Mouse (Mus musculus): ENCODE measurements at regions not wholly inside any gene's neighbourhood (a gene's known extent, or its start where the extent isn't known, plus 50 kb on each side); places are given as distances from the start of the nearest gene placed in this dataset.

DNA sequence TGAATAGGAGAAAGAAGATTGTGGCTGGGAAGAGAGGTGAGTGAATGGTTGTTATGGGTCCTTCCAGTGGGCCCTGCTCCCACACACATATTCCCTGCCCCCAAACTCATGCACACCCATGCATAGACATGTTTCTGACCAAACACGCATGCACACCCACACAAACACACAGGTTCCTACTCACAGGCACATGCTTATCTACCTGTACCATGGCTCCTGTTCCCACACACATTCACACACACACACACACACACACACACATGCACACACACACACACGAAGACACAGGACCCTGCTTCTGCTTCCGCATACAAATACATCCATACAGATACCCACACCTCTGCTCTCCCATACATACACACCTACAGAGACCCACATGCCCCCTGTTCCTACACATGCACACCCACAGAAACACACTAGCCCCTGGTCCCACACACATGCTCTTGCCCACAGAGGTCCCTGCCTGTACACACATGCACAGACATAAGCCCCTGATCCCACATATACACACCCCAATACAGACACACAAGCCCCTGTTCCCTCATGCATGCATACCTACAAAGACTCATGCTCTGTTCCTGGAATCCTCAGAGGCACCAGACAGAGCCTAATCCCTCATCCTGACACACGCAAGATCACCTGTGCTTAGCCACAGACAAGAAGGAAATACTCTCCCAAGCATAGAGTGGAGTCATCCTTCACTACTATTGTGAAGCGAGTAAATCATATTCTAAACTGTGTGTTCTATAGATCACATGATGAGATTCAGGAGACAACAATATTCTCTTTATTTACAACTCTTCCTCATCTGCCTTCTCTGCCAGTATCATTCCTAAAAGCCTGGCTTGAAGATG lies 100.1 kb downstream of the Mycn start:
- no peaks in the 10 kb centered on the region for H3K9me3 ChIP-seq (replicated peaks)
- peaks cover 9% of the 10 kb centered on the region for H3K4me1 ChIP-seq
- WGBS, result 81% methylated on average over 5 of the region's 5 CpGs
- no peaks in the 10 kb centered on the region for H3K36me3 ChIP-seq (ENCODE audit: poor library complexity, severe bottlenecking)
- H3K4me3 ChIP-seq, result no peak overlapping the region
- no peaks in the 10 kb centered on the region for H3K27me3 ChIP-seq
- H3K27ac ChIP-seq, result no peak overlapping the region
- H3K4me2 ChIP-seq, result no peak overlapping the region
- ATAC-seq, result no peak
- H3K9ac ChIP-seq, result no peak overlapping the region

DNA sequence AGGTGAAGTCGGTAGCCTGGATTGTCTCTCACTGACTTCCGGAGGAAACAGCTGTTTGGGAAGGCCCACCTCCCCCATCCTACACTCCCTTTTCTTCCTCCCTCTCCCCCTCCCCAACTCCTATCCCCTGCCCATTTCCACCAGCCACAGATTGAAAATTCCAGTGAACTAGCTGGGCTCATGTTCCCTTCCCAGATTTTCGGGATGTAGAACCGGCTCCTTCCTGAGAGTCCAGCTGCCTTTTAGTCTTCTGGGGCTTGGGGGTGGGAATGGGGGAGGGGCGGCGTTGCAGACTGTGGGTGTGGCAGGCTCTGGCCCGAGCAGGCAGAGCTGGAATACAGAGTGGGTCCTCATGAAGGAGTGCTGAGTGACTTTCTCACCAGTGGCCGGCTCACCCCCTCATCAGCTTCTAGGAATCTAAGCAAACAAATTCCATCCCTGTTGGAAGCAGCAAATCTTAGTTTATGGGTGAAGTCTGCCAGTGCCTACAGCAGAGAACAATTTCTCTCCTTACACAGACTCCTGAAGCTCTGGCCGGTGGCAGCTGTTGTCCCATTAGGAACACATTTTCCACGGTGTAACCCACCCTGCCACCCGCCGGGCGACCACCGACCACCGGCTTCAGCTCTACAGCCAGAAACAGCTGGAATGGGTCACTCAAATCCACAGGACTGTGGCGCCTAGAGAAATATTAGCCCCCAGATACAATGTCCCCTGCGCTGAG lies 100.9 kb downstream of the Mycn start:
- no peak for ATAC-seq
- Histone ChIP-seq H3K4me1 (peaks cover 9% of the 10 kb centered on the region), H3K27ac (no peak overlapping the region), H3K4me2 (no peak overlapping the region), H3K4me3 (no peak overlapping the region), H3K9me3 (replicated peaks) (no peaks in the 10 kb centered on the region), H3K27me3 (no peaks in the 10 kb centered on the region), H3K9ac (no peak overlapping the region), H3K36me3 (ENCODE audit: poor library complexity, severe bottlenecking) (no peaks in the 10 kb centered on the region)
- 41% methylated on average over 17 of the region's 17 CpGs for WGBS

- Histone ChIP-seq H3K27ac (no peak overlapping the region), H3K4me3 (no peak overlapping the region), H3K9ac (no peak overlapping the region), H3K9me3 (replicated peaks) (peaks cover 3% of the 10 kb centered on the region; the same call in 1 of the 2 replicates), H3K4me1 (peaks cover 9% of the 10 kb centered on the region), H3K27me3 (no peaks in the 10 kb centered on the region), H3K4me2 (no peak overlapping the region), H3K36me3 (ENCODE audit: poor library complexity, severe bottlenecking) (no peaks in the 10 kb centered on the region)
- 100% methylated on average over 1 of the region's 1 CpGs for WGBS
- ATAC-seq, result no peak
Measured at GRCm38 (mm10) chr12:12837775-12838174, 103.9 kb downstream of the Mycn start.

GRCm38 (mm10) chr12:12827821-12828641 lies 113.7 kb downstream of the Mycn start:
- no peaks in the 10 kb centered on the region for H3K27me3 ChIP-seq
- H3K4me3 ChIP-seq, result no peak overlapping the region
- H3K9ac ChIP-seq, result no peak overlapping the region
- H3K9me3 ChIP-seq (replicated peaks), result peaks cover 6% of the 10 kb centered on the region; the same call in 1 of the 2 replicates
- H3K36me3 ChIP-seq (ENCODE audit: poor library complexity, severe bottlenecking), result no peaks in the 10 kb centered on the region
- WGBS, result 31% methylated on average over 13 of the region's 13 CpGs
- peak overlapping the region; percentile 57 for H3K27ac ChIP-seq
- peak; percentile 73; the same call in 1 of the 2 replicates for ATAC-seq
- peak overlapping the region; percentile 5; the same call in 1 of the 2 replicates for H3K4me2 ChIP-seq
- H3K4me1 ChIP-seq, result peaks cover 15% of the 10 kb centered on the region

DNA sequence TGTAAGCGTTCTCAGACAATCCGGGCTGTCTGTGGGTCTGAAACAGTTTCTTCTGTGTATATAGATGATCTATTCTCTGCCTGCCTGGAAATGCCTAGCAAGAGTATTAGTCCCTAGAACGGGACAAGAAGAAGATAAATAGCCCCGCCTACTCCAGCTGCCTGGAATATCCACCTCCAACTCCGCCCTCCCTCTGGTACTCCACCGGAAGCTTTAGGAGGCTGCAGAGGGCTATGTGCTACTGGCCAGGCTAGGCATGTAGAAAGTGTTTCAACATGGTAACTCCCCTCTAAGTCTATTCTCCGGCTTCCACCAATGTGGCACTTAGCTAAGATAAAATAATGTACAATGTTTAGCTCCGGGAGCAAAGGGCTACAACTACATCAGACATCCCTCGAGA lies 114.3 kb downstream of the Mycn start:
- Histone ChIP-seq H3K9me3 (replicated peaks) (no peaks in the 10 kb centered on the region), H3K36me3 (ENCODE audit: poor library complexity, severe bottlenecking) (no peaks in the 10 kb centered on the region), H3K4me3 (no peak overlapping the region), H3K27ac (peak overlapping the region; percentile 57; the same call in 1 of the 2 replicates), H3K4me1 (peaks cover 15% of the 10 kb centered on the region), H3K4me2 (peak overlapping the region; percentile 5; the same call in 1 of the 2 replicates), H3K9ac (no peak overlapping the region), H3K27me3 (no peaks in the 10 kb centered on the region)
- 52% methylated on average over 9 of the region's 9 CpGs for WGBS
- ATAC-seq, result peak; percentile 50; the same call in 1 of the 2 replicates

- WGBS, result 68% methylated on average over 3 of the region's 3 CpGs
- Histone ChIP-seq H3K9me3 (replicated peaks) (no peaks in the 10 kb centered on the region), H3K4me2 (no peak overlapping the region), H3K4me1 (peaks cover 15% of the 10 kb centered on the region), H3K4me3 (no peak overlapping the region), H3K27me3 (no peaks in the 10 kb centered on the region), H3K27ac (no peak overlapping the region), H3K9ac (no peak overlapping the region), H3K36me3 (ENCODE audit: poor library complexity, severe bottlenecking) (no peaks in the 10 kb centered on the region)
- ATAC-seq, result no peak
Measured at GRCm38 (mm10) chr12:12826431-12826830, 115.3 kb downstream of the Mycn start.

- no peak overlapping the region for H3K4me2 ChIP-seq
- H3K9me3 ChIP-seq (replicated peaks), result no peaks in the 10 kb centered on the region
- H3K27me3 ChIP-seq, result no peaks in the 10 kb centered on the region
- H3K4me1 ChIP-seq, result peaks cover 15% of the 10 kb centered on the region
- no peak overlapping the region for H3K4me3 ChIP-seq
- no peak overlapping the region for H3K9ac ChIP-seq
- WGBS, result 88% methylated on average over 5 of the region's 5 CpGs
- H3K27ac ChIP-seq, result no peak overlapping the region
- H3K36me3 ChIP-seq (ENCODE audit: poor library complexity, severe bottlenecking), result no peaks in the 10 kb centered on the region
- ATAC-seq, result no peak
Measured at GRCm38 (mm10) chr12:12825842-12826241, 115.9 kb downstream of the Mycn start.

DNA sequence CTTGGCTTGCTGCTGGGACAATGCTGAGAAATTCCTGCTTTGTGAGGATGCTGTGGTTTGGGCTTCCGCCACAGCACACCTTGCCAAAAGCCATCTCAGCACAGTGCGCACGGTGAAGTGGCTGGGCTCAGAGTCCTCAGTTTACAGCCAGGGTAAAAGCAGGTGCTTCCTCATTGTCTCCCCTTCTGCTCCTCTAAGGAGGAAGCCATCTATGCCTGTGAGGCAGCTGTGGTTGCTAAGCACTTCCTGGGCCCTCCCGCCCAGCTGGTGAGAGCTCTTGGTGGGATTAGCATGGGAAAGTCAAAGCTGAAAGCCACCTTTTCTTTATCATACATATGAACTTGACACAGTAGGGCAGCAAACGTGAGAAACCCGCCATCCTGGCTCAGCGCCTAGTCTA lies 120.2 kb downstream of the Mycn start:
- H3K4me1 ChIP-seq, result no peaks in the 10 kb centered on the region
- WGBS, result 72% methylated on average over 7 of the region's 7 CpGs
- H3K9me3 ChIP-seq (replicated peaks), result no peaks in the 10 kb centered on the region
- no peak overlapping the region for H3K4me2 ChIP-seq
- no peak overlapping the region for H3K27ac ChIP-seq
- ATAC-seq, result no peak
- H3K4me3 ChIP-seq, result no peak overlapping the region
- H3K27me3 ChIP-seq, result no peaks in the 10 kb centered on the region
- H3K9ac ChIP-seq, result no peak overlapping the region
- H3K36me3 ChIP-seq (ENCODE audit: poor library complexity, severe bottlenecking), result no peaks in the 10 kb centered on the region

DNA sequence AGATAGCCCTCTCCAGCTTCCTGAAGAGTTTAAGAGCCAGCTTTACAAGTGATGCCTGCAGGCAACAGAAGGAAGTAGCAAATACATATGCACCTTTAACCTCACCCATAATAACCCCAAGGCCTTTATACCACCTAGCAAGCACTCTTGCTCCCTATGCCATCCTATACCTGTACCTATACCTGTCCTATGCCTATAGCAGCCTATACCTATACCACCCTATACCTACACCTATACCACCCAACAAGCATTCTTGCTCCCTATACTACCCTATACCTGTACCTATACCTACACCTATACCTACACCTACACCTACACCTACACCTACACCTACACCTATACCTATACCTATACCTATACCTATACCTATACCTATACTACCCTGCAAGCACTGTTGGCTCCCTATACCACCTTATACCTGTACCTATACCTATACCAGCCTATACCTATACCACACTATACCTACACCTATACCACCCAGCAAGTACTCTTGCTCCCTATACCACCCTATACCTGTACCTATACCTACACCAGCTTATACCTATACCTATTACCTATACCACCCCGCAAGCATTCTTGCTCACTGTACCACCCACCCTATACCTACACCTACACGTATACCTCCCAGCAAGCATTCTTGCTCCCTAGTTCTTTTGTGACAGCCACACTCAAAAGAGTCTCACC lies 120.9 kb downstream of the Mycn start:
- Histone ChIP-seq H3K9me3 (replicated peaks) (no peaks in the 10 kb centered on the region), H3K4me3 (no peak overlapping the region), H3K9ac (no peak overlapping the region), H3K27ac (no peak overlapping the region), H3K4me2 (no peak overlapping the region), H3K27me3 (no peaks in the 10 kb centered on the region), H3K36me3 (ENCODE audit: poor library complexity, severe bottlenecking) (no peaks in the 10 kb centered on the region), H3K4me1 (no peaks in the 10 kb centered on the region)
- 93% methylated on average over 2 of the region's 2 CpGs for WGBS
- no peak; the same call in 1 of the 2 replicates for ATAC-seq

DNA sequence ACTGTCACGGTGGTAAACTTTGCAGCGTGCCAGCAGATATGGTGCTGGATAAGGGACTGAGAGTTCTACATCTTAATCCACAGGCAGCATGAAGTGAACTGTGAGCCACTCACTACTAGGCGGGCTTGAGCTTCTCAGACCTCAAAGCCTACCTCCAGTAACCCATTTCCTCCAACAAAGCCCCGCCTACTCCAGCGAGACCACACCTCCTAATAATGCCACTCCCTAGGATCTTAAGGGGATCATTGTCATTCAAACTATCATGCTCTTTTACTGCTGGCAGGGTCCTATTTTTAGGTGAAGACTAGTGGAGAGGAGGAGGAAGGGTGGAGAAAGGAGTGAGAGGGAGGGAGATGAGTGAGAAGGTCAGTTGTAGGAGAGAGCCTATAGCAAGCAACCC lies 122.0 kb downstream of the Mycn start:
- Histone ChIP-seq H3K9me3 (replicated peaks) (no peaks in the 10 kb centered on the region), H3K27me3 (no peaks in the 10 kb centered on the region), H3K9ac (no peak overlapping the region), H3K4me3 (no peak overlapping the region), H3K4me2 (no peak overlapping the region), H3K4me1 (no peaks in the 10 kb centered on the region), H3K36me3 (ENCODE audit: poor library complexity, severe bottlenecking) (no peaks in the 10 kb centered on the region), H3K27ac (no peak overlapping the region)
- ATAC-seq, result no peak
- WGBS, result 87% methylated on average over 5 of the region's 5 CpGs

DNA sequence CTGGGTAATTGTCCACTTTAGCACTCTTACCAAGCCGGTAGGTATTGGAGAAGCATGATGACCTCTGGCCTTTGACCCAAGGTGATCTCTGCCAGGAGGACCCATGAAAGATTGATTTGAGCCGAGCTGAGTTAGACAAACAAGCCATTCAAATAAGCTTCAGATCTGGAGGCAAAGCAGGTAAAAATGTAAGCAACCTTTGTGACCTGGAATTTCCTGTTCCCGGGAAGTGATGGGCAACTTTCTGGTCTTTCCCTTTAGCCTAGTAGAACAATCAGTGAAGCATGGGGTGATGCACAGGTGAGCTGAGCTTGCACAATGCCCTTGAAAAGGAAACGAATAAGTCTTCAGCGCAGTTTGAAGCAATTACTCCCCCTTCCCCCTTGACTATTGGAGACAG lies 127.0 kb downstream of the Mycn start:
- WGBS, result 63% methylated on average over 5 of the region's 5 CpGs
- H3K9me3 ChIP-seq (replicated peaks), result no peaks in the 10 kb centered on the region
- no peaks in the 10 kb centered on the region for H3K36me3 ChIP-seq (ENCODE audit: poor library complexity, severe bottlenecking)
- no peak overlapping the region for H3K4me2 ChIP-seq
- no peak overlapping the region for H3K27ac ChIP-seq
- H3K4me3 ChIP-seq, result no peak overlapping the region
- H3K9ac ChIP-seq, result no peak overlapping the region
- no peak for ATAC-seq
- H3K27me3 ChIP-seq, result no peaks in the 10 kb centered on the region
- peaks cover 30% of the 10 kb centered on the region for H3K4me1 ChIP-seq

All from forebrain, embryonic 13.5 days (tissue).